Mouse (Mus musculus): ENCODE measurements around the gene Kcnk3.

The Kcnk3 gene

DNA sequence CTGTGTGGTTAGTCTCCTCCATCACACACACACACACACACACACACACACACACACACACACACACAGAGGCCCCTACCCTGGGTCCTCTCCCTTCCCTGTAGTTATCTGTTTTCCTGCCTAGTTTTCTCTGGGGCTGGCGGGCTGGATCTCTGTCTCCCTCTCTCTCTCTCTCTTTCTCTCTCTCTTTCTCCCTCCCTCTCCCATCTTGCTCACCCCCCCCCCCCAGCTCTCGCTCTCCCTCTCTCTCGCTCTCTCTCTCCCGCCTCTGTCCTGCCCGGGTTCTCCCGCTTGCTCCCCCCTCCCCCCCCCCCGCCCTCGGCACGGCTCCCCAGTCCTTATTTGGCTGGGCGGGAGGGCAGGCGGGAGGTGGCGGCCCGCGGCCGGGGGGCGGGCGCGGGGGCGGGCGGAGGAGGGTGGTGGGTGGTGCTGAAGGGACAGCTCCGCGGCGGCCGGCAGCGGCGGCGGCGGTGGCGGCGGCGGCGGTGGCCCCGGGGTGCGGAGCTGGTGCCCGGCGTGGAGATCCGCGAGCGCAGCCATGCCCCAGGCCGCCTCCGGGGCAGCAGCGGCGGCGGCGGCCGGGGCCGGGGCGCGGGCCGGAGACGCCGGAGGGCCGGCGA lies at the start of gene Kcnk3:
Kcnk3 (plus strand) TSS at position 490 of the 620 bp plus-strand sequence.
- DNase-seq, result peak; percentile 67

DNA sequence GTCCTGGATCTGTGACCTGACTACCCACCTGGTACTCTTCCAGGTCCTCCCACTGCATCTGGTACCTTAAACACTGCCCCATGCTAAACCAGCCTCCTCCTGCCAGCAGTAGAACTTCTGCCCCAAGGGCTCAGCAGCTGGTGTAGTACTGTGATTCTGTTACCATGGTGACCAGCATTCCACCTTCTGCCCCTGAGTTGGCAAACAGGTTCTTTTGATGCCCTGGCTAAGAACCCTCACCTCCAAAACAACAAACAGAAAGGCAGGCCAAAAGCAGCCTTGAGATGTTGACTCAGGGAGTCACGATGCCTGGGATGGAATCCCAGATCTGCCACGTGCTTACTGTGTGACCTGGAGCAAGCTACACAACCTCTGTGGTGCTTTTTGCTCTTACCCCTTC lies 42.3 kb upstream of the Kcnk3 start, which contains the start of gene Cib4:
Cib4 (minus strand) TSS at position 139 of the 400 bp plus-strand sequence.
- DNase-seq, result no peak

DNA sequence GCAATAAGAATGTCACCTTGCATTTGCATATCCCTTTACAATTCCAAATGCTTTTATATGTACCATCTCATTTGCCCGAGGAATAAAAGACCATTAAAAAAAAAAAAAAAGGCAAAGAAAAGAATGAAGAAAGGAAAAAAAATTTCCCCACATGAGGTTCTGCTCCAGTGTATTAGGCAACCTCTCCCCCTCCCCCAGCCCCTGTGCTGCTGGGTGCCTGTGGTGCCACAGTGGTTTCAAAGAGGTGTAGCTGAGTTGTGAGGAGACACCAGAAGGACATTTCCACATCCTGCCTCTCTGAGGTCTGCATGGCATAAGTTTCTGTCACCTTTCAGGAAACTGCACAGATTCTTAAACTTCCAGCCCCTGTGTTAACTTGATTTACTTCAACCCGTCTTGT lies 39.3 kb upstream of the Kcnk3 start:
- no peak for DNase-seq

GRCm38 (mm10) chr5:30550334-30551021 lies 37.5 kb upstream of the Kcnk3 start:
- DNase-seq, result no peak

GRCm38 (mm10) chr5:30551022-30551638 lies 36.8 kb upstream of the Kcnk3 start:
- DNase-seq, result no peak

DNA sequence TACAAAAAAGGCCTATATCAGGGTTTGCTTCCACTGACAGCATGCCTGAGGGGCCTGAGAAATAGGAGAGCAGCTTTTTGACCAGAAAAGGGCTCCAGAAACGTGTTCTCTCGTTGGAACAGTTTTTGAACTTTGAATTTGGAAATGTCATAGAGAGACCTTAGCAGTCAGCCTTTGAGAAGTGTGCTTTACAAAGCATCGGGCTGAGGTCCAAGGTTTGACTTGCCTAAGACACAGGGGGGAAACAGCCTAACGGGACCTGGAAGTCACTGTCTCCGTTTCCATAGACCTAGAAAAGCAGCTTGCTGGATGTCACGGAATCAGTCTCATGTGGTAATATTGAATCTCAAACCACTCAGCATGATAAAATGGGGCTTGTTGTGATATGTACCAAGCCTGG lies 36.0 kb upstream of the Kcnk3 start:
- DNase-seq, result no peak

- no peak for DNase-seq
Measured at GRCm38 (mm10) chr5:30553936-30554335, 34.0 kb upstream of the Kcnk3 start.

- no peak for DNase-seq
Measured at GRCm38 (mm10) chr5:30554981-30555380, 33.0 kb upstream of the Kcnk3 start.

- no peak for DNase-seq
Measured at GRCm38 (mm10) chr5:30556284-30556683, 31.7 kb upstream of the Kcnk3 start.

GRCm38 (mm10) chr5:30559421-30559820 lies 28.5 kb upstream of the Kcnk3 start:
- no peak for DNase-seq

- no peak for DNase-seq
Measured at GRCm38 (mm10) chr5:30559986-30560493, 27.9 kb upstream of the Kcnk3 start.

- DNase-seq, result no peak
Measured at GRCm38 (mm10) chr5:30568479-30568878, 19.5 kb upstream of the Kcnk3 start.

DNA sequence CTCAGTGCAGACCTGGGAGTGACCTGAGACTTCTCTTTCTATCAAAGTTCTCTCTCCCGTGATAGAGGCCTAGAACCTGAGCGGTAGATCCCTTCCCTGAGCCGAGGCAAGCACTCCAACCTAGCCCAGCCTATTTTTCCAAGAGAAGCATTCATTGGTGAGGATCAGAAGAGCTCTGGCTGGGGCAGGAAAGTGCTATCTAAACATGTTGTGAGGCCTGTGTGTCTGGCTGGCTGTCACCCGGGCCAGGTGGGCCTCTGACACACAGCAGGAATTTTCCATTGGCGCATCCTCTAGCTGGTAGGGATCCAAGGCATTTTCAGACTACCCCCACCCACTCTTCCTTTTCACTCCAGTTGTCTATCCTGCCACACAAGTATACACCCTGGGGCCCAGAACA lies 16.1 kb upstream of the Kcnk3 start:
- DNase-seq, result no peak

DNA sequence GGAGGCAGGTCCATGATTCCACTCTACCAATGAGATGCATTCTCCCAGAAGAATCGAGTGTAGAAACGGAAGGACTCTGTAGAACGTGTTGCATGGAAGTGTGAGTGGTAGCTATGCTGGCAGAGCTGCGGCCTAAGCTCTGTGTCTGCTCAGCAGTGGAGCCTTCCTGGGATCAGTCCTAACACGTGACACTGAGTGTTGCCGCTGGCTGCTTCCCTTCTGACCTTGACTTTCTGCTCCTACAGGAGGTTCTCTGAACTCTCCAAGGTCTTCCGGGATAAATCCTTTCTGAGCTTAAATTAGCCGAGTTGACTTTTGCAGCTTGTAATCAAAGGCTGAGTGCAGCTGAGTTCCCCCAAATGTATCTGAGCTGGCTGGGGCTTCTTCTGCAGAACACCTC lies 13.6 kb upstream of the Kcnk3 start:
- DNase-seq, result no peak

DNA sequence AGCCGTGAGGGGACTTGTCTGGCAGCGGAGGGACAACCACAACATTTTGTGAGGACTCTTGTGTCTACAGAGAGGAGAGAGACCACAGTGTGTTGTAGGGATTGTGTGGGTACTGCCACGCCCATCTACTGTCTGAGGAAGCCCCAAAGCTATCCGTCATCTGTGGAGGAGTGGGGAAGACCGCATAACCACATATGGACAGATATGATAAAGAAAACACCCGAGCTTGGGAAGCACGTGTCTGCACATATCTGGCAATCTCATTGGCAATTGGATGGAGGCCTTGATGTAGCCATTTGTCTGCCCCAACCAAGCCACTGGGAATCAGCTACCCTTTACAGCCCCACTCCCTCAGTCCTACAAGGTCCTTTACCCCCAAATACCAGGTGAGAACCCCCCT lies 11.7 kb upstream of the Kcnk3 start:
- DNase-seq, result no peak

GRCm38 (mm10) chr5:30577251-30577650 lies 10.7 kb upstream of the Kcnk3 start:
- DNase-seq, result no peak

GRCm38 (mm10) chr5:30577654-30578310 lies 10.2 kb upstream of the Kcnk3 start:
- no peak for DNase-seq

DNA sequence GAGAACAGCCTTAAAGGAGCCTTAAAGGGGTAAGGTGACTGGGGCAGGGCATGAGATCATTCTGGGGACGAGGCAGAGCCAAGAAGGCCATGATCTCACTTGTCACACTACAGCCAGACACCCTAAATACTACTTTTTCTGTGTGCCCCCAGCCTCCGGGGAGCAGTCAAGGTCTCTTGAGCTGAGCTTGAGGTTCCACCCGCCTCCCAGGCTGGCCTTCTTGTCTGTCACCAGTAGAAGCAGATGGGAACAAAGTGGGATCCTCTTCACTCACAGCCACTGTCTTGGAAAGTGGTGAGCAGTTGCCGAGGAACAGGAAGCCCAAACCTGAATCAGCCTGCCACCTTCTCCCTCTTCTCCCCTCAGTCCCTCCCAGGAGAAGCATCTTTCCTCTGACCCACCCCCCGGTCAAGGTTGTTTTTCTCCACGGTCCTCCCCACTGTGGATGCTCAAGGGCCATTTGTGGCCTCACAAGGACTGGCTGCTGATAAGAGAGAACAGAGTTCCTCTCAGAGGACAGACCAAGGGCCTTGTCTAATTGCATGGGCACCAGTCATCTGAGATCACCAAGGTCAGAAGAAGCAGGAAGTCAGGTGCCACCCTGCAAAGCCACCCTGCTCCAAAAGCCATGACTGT lies 9.4 kb upstream of the Kcnk3 start:
- DNase-seq, result no peak

DNA sequence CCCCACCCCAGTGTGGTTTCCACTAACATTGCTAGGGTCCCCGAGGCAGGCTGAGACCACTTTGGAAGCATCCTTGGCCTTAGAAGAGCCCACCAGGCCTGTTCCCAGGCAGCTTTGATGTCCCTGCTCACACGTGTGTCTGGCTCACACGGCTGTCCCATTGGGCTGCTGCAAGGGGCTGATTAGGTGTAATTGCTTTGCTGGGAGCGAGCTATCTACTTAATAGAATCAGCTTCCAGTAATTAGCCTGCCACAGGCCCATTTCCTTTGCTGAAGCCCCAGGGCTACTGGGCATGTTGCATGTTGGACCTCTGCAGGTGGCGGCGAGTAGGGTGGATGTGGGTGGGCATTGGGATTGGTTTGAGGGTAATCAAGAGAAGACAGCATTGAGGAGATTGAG lies 7.2 kb upstream of the Kcnk3 start:
- no peak for DNase-seq

DNA sequence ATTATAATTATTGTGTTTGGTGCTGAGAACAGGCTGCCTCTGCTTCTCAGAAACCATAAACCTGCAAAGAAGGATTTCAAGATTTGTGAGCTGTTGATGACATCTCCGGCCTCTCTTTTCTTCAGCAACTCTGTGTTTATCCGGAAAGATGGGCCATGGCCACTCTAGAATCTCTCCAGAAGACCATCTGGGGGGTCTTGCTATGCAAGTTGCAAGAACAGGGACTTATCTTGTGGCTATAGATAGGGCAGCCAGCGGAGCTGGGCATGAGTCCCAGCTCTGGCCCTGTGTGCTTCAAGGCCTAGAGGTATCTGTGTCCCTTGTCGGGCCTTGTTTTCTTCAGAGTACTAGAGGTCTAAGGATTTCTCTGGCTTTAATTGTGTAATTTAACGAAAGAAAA lies 6.0 kb upstream of the Kcnk3 start:
- DNase-seq, result no peak

- DNase-seq, result no peak
Measured at GRCm38 (mm10) chr5:30586616-30587015, 1.4 kb upstream of the Kcnk3 start.

DNA sequence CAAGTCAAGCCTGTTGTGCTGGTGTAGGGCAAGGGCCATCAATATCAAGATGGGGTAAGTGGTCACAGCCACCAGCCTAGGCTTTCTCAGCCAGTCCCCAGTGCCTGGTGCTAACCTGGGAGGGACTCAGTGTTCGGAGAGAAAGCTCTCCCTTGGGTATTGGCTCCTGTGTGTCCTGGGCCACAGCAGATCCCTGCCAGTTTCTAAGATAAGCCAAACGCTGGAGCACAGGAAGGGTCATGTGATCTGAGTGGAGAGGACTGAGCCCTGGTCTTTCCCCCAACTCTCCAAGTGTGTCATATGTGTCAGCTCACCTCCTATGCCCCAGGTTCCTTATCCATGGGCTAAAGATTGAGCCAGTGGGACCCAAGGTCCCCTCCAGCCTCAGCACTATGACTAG lies 869 bp upstream of the Kcnk3 start:
- no peak for DNase-seq
